Mouse (Mus musculus): ENCODE data around the gene Skil.

Gene Skil

DNA sequence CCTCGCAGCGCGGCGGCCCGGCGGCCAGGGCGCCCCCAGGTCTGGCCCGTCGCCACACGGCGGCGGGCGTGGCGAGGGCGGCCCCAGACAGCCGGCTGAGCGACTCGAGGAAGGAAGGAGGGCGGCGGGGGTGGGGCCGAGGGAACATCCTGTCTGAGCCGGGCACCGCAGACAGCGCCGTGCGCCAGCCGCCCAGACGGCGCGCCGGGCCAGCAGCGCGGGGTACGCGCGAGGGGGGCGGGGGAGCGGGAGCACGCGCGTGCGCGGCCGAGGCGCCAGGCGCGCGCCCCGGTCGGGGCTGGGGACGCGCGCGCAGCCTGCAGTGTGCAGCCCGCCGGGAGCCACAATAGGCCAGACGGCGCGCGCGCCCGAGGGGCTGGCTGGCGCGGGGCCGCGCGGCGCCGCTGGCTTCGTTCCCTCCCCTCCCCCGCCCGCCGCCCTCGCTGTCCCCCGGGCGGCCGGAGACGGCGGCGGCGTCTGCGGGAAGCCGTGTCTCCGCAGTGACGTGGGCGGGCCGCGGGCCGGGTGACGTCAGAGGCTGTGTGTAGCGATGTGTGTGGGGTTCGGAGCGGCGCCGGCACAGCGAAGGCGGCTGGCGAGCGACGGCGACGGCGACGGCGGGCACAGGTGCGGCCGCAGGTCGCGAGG is at the start of gene Skil:
TSS of gene Skil (plus strand) at position 528 of the 648 bp plus-strand sequence.
- peak; percentile 92 for DNase-seq (ENCODE audit: low read depth, low spot score)

- no peak for DNase-seq (ENCODE audit: low read depth, low spot score)
Measured at GRCm38 (mm10) chr3:31047263-31047662, 47.6 kb upstream of the Skil start.

DNA sequence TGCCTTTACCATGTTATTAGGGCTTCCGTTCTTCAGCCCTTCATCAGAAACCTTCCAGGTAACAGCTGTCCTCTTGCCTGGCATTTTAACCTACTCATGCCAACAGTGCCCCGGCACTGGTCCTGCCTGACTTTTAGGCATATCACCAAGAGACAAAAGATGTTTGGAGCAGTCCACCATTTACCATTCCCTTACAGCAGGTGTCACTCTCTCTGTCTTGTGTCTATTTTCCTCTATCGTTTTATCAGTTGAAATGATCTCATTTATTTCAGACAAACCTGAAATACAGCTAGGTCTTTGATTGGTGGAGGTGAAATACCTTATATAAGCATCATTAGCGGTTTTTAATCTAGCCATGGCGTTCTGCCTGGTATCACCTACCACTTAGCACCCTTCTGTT is 45.8 kb upstream of the Skil start:
- DNase-seq (ENCODE audit: low read depth, low spot score) = no peak

DNA sequence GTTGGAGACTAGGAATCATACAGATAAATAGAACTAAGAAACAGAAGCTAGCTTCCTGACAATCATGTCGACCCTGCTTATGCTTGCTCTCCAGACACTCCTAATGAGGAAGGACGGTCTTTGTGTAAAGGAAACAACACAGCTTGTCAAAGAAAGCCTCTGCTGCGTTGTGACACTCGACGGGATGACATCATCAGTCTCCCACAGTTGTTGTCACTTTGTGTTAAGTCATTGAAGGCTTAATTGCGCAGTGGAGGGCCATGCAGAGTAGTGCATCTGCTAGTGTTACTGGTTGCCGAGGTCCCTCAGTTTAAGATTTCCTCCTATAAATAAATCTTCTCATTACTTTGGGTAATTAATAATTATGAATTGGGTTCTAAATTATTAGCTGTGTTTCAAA is 44.5 kb upstream of the Skil start:
- no peak for DNase-seq (ENCODE audit: low read depth, low spot score)

DNA sequence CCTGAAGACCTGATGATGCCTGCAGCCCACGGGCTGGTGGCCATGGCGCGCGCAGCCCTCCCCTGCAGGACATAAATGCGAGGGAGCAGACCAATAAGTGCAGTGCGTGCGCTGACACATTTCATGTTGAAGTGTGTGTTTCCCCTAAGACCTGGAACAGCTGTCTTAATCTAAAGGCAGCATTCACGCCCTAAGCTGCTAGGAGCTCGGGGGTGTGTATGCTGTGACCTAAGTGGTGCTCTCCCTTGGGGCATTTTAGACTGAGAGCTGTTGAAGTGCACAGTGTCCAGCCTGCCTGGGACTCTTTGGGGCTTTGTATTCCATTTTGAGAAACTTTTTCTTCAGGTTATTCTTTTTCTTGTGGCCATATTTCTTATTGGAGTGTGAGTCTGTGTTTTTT is 43.1 kb upstream of the Skil start:
- no peak for DNase-seq (ENCODE audit: low read depth, low spot score)

DNA sequence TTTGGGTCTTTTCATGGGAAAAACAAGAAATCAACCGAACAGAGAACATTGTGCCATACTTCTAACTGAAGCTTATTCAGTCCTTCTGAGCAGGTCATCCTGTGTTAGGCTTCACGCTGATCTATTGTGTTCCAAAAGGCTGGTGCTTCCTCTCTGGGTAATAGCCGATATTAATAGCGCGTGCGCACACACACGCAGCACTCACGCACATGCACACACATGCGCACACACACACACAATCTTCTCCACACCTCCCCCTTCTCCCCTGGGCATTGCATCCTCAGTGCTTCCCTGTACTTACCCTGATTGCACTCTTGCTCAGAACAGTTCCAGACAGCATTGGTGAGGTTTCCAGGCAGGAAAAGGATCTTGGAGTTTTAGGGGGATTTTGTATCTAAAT is 41.7 kb upstream of the Skil start:
- no peak for DNase-seq (ENCODE audit: low read depth, low spot score)

DNA sequence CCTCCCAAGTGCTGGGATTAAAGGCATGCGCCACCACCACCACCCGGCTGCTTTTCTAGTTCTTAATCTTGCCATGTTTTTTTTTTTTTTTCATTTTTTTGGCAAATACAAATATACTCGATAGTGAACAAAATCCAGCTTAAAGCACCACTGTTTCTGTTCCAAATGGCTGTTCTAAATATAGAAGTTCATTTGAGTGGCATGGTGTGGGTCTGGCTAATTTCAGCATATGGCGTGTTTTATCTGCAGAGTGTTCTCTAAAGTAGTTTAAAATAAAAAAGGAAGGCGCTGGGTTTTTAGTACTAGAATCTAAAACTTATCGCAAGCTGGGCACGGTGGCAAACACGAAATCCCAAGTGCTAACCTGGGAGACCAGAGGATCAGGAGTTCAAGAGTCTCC is 40.0 kb upstream of the Skil start:
- DNase-seq (ENCODE audit: low read depth, low spot score) = no peak

GRCm38 (mm10) chr3:31056047-31056650 is 38.7 kb upstream of the Skil start:
- DNase-seq (ENCODE audit: low read depth, low spot score) = peak; percentile 62

DNA sequence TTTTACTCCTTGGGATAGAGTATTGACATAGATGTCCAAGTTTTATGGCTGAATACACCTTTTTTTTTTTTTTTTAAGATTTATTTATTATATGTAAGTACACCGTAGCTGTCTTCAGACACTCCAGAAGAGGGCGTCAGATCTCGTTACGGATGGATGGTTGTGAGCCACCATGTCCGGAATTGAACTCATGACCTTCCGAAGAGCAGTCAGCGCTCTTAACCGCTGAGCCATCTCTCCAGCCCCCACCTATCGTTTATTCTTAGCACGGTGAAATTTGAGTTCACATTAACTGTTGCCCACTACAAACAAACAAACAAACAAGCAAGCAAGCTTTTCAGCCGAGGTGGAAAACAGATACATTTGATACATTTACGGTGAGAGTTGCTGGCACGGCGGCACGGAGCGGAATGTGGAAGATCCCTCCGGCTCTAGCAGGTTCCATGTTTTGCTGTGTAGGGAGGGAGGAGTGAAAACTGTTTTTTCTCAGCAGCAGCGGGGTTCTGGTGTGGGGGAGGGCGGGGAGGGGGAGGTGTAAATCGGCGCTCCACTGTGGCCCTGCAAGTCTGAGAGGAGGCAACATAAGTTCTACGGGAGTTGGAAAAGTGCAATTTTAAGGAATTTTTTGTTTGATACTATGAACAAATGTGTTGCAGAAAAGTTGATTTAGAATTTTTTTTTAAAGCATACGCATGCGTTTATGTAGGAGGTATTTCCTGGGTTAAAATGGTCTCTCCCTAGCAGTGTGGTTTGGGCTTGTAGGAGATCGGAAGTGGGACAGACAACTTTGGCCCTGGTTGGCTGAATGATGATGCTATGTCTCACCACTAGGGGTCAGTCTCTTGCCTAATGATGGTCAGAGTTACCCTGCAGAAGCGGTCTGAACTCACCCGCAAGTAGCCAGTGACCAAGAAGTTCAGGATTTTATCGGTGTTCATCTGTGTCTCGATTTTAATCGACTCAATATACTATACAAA is 37.9 kb upstream of the Skil start:
- DNase-seq (ENCODE audit: low read depth, low spot score) = peak; percentile 95

- no peak for DNase-seq (ENCODE audit: low read depth, low spot score)
Measured at GRCm38 (mm10) chr3:31060745-31061102, 34.1 kb upstream of the Skil start.

DNA sequence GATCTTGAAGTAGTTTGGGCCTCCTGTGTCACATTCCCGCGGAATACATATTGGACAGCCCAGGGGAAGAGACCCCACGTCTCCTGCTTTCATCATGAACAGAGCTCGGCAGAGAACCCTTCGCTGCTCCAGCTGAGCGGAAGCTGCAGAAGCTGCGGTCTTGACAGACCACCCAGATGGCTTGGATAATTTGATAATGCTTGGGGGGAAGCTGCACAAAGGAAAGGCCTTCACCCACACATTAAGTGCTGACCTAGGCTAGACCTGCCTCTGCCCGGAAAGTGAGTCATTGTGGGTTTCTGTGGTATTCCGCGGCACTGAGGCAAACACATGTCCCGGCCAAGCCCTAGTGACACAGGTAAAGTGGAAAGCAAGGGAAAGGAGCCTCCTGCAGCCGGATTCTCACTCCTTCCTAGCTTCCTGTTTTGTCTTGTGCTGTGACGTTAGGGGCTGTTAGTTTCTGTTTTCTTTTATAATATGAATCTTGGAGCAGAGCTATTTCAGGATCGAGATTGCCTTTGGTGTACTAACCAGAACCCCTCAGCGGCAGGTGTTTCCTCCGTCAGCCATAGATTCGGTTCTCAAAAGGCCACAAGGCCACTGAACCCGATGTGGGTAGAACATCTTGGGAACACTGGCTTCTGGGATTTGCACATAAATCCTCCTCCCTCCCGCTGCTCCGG is 33.6 kb upstream of the Skil start:
- DNase-seq (ENCODE audit: low read depth, low spot score) = no peak

DNA sequence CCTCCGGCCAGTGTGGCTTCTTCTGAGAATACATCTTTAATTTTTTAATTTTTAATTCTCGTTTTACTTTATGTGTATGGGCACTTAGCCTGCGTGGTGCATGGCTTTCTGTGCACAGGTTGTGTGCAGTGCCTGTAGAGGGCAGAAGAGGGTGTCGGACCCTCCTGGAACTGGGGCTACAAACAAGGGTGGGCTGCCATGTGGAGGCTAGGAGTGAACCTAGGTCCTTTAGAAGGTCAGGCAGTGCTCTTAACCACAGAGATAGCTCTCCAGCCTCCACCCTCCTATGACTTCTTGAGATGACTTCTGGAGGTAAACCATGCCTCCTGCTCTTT is 33.1 kb upstream of the Skil start:
- DNase-seq (ENCODE audit: low read depth, low spot score) = no peak

DNA sequence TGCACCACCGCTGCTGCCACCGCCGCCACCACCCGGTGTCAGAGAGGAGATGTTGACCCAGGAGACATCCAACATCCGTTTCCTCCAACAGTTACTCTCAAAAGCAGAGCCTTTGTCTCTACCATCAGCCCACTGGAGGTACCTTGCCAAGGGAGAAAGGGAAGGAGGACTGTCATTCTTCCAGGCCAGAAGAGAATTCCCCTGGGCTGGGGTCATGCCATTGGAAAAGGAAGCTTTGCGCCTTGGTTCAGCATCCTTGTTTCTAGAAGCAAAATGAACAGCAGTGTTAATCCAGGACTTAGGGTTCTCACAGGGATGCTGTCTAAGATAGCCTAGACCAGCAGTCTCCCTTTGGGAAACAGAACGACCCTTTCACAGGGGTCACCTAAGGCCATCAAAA is 32.5 kb upstream of the Skil start:
- no peak for DNase-seq (ENCODE audit: low read depth, low spot score)

- DNase-seq (ENCODE audit: low read depth, low spot score) = no peak
Measured at GRCm38 (mm10) chr3:31068482-31068881, 26.4 kb upstream of the Skil start.

DNA sequence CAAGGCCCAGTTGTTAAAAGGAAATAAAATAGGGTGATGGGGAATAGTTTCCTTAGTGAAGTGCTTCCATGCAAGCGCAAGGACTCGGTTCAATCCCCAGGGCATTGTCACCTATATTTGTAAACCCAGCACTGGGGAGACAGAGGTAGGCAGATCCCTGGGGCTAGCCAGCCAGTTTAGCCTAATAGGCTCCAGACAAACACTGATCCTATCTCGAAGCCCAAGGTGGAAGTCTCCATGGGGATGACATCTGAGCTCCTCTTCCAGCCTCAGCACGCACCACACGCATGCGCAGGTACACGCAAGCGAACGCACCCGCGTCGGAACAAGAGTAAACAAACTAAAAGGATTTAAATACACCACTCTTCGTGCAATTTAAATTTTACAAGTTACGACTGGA is 23.1 kb upstream of the Skil start:
- no peak for DNase-seq (ENCODE audit: low read depth, low spot score)

GRCm38 (mm10) chr3:31075808-31076207 is 19.1 kb upstream of the Skil start:
- no peak for DNase-seq (ENCODE audit: low read depth, low spot score)

- DNase-seq (ENCODE audit: low read depth, low spot score) = no peak
Measured at GRCm38 (mm10) chr3:31077068-31077703, 17.7 kb upstream of the Skil start.

- DNase-seq (ENCODE audit: low read depth, low spot score) = no peak
Measured at GRCm38 (mm10) chr3:31079450-31079849, 15.4 kb upstream of the Skil start.

- no peak for DNase-seq (ENCODE audit: low read depth, low spot score)
Measured at GRCm38 (mm10) chr3:31080791-31081502, 13.9 kb upstream of the Skil start.

GRCm38 (mm10) chr3:31082838-31083506 is 11.9 kb upstream of the Skil start:
- DNase-seq (ENCODE audit: low read depth, low spot score) = no peak
